Mouse (Mus musculus): ENCODE results near the gene Cd72.

The Cd72 gene

GRCm38 (mm10) chr4:43477857-43478533, 23.6 kb upstream of the Cd72 start:
- peak; percentile 93 for DNase-seq

GRCm38 (mm10) chr4:43476604-43477003, 22.2 kb upstream of the Cd72 start:
- DNase-seq, result no peak

- DNase-seq, result no peak
Measured at GRCm38 (mm10) chr4:43473636-43474035, 19.2 kb upstream of the Cd72 start.

GRCm38 (mm10) chr4:43470301-43470700, 15.9 kb upstream of the Cd72 start:
- no peak for DNase-seq

GRCm38 (mm10) chr4:43466872-43467271, 12.4 kb upstream of the Cd72 start:
- no peak for DNase-seq

GRCm38 (mm10) chr4:43465935-43466334, 11.5 kb upstream of the Cd72 start:
- DNase-seq, result no peak

- no peak for DNase-seq
Measured at GRCm38 (mm10) chr4:43463102-43463501, 8.7 kb upstream of the Cd72 start.

- DNase-seq, result peak; percentile 29
Measured at GRCm38 (mm10) chr4:43457124-43457523, 2.7 kb upstream of the Cd72 start.

GRCm38 (mm10) chr4:43456470-43456869, 2.0 kb upstream of the Cd72 start:
- no peak for DNase-seq

- DNase-seq, result peak; percentile 71
Measured at GRCm38 (mm10) chr4:43453413-43453812, 1.0 kb downstream of the Cd72 start.

- no peak for DNase-seq
Measured at GRCm38 (mm10) chr4:43452315-43452714, 2.1 kb downstream of the Cd72 start.

- DNase-seq, result no peak
Measured at GRCm38 (mm10) chr4:43448554-43448953, 5.9 kb downstream of the Cd72 start.

- DNase-seq, result no peak
Measured at GRCm38 (mm10) chr4:43447251-43447650, 7.2 kb downstream of the Cd72 start.

GRCm38 (mm10) chr4:43443511-43443910, 10.9 kb downstream of the Cd72 start:
- peak; percentile 34 for DNase-seq

- DNase-seq, result peak; percentile 77
Measured at GRCm38 (mm10) chr4:43442456-43443361, 11.7 kb downstream of the Cd72 start.

GRCm38 (mm10) chr4:43442044-43442443, 12.4 kb downstream of the Cd72 start:
- DNase-seq, result peak; percentile 99

- DNase-seq, result no peak
Measured at GRCm38 (mm10) chr4:43441639-43442038, 12.8 kb downstream of the Cd72 start, which contains the start of gene Tesk1. Tesk1 (plus strand) TSS chr4:43441939.

- no peak for DNase-seq
Measured at GRCm38 (mm10) chr4:43432832-43433231, 21.6 kb downstream of the Cd72 start.

GRCm38 (mm10) chr4:43431690-43432089, 22.7 kb downstream of the Cd72 start:
- DNase-seq, result peak; percentile 94

GRCm38 (mm10) chr4:43428946-43429345, 25.5 kb downstream of the Cd72 start, which contains the start of gene Fam166b:
Fam166b (minus strand) TSS chr4:43429134.
- DNase-seq, result peak; percentile 62

GRCm38 (mm10) chr4:43428180-43428861, 26.1 kb downstream of the Cd72 start:
- no peak for DNase-seq

- peak; percentile 19 for DNase-seq
Measured at GRCm38 (mm10) chr4:43427501-43428179, 26.8 kb downstream of the Cd72 start.

GRCm38 (mm10) chr4:43426487-43426886, 27.9 kb downstream of the Cd72 start:
- DNase-seq, result no peak
